Mouse (Mus musculus) mature B cell (primary cell): ENCODE data around the gene Pcdh7.

Experiments
- in situ Hi-C: fragments of 300-500 bp; cut with MboI; formaldehyde crosslinking; loops from 2 replicates; pipeline ENCODE4 v1.14.3; 2019

The Pcdh7 gene

GRCm38 (mm10) chr5:57797951-57798670 lies 80.3 kb downstream of the Pcdh7 start:
- in situ Hi-C loops = no loop called here

DNA sequence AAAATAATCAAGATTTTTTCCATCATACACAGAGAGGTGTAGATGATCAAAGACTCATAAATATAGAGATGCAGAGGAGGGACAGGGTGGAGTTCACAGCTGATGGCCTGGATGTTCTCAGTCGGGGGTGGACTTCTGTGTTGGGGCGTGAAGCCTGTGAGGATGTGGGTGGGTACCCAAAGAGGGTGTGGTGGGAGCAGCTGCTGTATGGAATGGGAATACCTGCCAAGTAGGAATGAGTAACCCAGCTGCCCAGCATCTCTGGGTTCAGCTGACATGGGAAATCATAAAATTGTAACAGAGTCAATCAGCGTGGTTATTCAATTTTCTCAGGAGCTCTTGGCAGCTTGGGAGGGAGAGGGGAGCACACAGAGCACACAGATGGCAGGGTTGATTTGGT lies 85.3 kb downstream of the Pcdh7 start:
- in situ Hi-C loops = no loop called here

- in situ Hi-C loops = no loop called here
These were observed 86.1 kb downstream of the Pcdh7 start for GRCm38 (mm10) chr5:57803890-57804289.

GRCm38 (mm10) chr5:57807350-57807749 lies 89.6 kb downstream of the Pcdh7 start:
- in situ Hi-C loops = no loop called here

DNA sequence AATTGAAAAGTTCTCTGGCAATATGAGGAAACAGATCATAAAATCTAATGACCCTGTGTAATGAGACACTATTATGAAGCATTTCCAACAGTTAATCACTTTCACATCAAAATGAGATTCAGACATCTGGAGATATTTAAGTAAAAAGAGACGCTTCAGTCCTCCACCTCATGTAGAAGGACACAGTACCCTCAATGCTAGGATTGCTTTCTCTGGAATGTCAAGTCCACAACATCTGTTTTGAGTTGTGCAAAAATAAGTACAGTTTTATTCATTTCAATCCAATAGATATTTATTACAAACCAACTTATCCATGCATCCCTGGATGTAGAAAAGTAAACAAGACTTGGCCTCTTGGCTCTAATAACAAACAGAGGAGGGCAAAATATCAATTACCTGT lies 92.9 kb downstream of the Pcdh7 start:
- in situ Hi-C loops = no loop called here

GRCm38 (mm10) chr5:57815964-57816589 lies 98.3 kb downstream of the Pcdh7 start:
- in situ Hi-C loops = no loop called here

DNA sequence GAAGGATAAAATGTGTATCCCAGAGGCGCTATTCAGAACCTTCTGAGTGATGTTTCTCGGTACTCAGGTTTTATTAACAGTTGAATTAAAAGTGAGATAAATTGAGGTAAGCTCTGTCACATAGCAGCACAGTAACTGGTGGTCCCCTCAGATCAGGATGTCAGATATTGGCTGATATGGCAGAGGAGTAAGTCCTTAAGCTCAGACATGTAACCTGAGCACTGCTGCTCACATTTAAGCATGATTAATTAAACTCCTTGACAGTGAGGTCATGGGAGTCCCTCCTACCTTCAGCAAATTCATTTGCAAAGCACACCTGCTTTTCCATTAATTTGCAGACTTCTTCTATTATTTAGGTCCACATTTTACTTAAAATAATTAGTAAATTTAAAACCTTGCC lies 102.0 kb downstream of the Pcdh7 start:
- in situ Hi-C loops = no loop called here

- in situ Hi-C loops = no loop called here
These were observed 103.3 kb downstream of the Pcdh7 start for GRCm38 (mm10) chr5:57821099-57821498.

- in situ Hi-C loops = no loop called here
These were observed 110.7 kb downstream of the Pcdh7 start for GRCm38 (mm10) chr5:57828437-57828836.

- in situ Hi-C loops = no loop called here
These were observed 119.4 kb downstream of the Pcdh7 start for GRCm38 (mm10) chr5:57837150-57837549.

GRCm38 (mm10) chr5:57841357-57842119 lies 123.8 kb downstream of the Pcdh7 start:
- in situ Hi-C loops = no loop called here

GRCm38 (mm10) chr5:57847500-57847899 lies 129.7 kb downstream of the Pcdh7 start:
- in situ Hi-C loops = no loop called here

- in situ Hi-C loops = no loop called here
These were observed 132.3 kb downstream of the Pcdh7 start for GRCm38 (mm10) chr5:57850111-57850510.

GRCm38 (mm10) chr5:57857316-57857715 lies 139.5 kb downstream of the Pcdh7 start:
- in situ Hi-C loops = no loop called here

DNA sequence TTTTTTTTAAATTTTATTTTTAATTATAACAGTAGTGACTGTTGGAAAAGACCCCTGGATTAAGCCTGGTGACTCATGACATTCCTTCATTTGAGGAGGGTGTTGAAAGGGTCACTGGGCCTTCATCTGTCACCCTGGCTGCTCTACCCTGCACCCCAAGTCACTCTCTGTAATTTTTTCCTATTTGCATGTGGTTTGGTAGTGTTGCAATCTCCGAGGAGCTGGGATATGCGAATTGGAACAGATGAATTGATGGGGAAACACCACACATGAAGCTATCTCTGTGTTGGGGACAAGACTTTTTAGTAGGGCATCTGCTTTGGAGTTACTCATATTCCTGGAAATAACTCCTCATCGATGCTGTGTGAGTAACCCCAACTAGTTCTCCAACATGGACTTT lies 146.5 kb downstream of the Pcdh7 start:
- in situ Hi-C loops = no loop called here

DNA sequence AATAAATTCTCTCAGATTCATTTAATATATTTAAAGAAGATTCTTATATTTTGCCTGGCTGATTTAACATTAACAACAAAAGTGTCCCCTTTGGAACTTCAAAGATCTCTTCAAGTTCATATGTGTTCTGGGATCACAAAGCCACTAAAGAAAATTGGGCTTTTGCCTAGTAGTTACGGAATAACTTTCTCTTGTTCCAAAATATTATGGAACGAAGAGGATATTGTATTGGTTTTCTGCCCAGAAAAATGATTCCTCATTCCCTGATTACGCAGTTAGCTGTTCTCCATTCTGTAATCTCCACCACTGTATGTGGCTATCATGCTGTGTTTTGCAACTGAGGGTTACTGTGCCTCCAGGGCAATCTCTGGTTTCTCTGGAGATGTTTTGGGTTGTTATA lies 147.5 kb downstream of the Pcdh7 start:
- in situ Hi-C loops = no loop called here

- in situ Hi-C loops = no loop called here
These were observed 148.3 kb downstream of the Pcdh7 start for GRCm38 (mm10) chr5:57866097-57866496.

DNA sequence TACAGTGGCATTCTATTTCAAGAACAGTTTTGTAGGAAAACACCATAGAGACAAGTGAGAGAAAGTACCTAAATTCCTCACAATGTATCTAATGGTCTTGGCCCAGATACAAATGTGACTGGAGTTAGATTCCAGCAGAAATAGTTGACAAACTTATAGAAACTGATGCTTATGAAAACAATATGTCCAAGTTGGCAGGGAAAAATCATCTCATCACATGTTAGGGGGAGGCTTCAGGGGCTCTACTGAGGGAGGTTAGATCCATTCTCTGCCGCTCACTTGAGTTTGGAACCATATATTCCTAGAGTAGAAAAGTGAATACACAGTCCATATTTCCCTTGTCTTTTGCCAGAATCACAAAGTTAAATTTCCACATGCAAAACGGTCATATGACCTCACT lies 150.1 kb downstream of the Pcdh7 start:
- in situ Hi-C loops = no loop called here

- in situ Hi-C loops = no loop called here
These were observed 150.9 kb downstream of the Pcdh7 start for GRCm38 (mm10) chr5:57868702-57869101.

- in situ Hi-C loops = no loop called here
These were observed 153.0 kb downstream of the Pcdh7 start for GRCm38 (mm10) chr5:57870727-57871126.

- in situ Hi-C loops = no loop called here
These were observed 167.2 kb downstream of the Pcdh7 start for GRCm38 (mm10) chr5:57884982-57885381.

GRCm38 (mm10) chr5:57899018-57899614 lies 181.3 kb downstream of the Pcdh7 start:
- in situ Hi-C loops = no loop called here

GRCm38 (mm10) chr5:57907218-57907617 lies 189.5 kb downstream of the Pcdh7 start:
- in situ Hi-C loops = no loop called here
